Mouse (Mus musculus): Measurements from ENCODE around the gene Tmem184c. TPM values are rescaled to one million over a fixed set of nuclear protein-coding genes. Genes with fewer than 3 reads are reported as not detected.

Gene Tmem184c
- 10 to 100 TPM; 61.2 to 69.9 (median 65.1) TPM for total RNA-seq (2022)

DNA sequence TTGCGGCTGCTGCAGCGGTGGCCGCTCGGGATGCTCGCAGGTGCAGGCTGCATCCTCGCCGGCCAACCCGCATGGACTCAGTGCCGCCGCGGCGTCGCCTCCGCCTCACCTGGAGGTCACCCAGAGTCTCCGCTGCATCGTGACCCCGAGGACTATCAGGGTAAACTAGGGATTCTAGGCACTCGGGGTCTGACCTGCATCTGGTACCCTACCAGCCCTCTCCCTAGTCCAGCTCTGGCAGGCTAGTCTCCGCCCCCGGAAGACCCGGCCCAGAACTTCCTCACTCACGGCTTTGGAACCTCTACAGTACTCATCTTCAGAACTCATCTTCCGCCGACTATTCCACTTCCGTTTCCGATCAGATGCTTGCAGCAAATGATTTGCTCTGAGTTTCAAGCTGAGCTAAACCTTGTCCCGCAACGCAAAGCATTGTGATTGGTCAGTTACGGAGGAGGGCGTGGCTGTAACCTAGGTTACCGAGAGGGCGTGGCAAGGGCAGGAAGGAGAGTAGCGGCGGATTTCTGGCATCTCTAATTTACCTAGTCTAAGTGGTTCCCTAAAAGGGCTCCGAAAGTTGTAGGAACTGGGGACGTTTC lies at the start of gene Tmem184c:
Tmem184c (minus strand) TSS at position 325 of the 596 bp plus-strand sequence.
- DNase-seq (ENCODE audit: low spot score in 2 of 2): peak; percentile 97 to 99

GRCm38 (mm10) chr8:77659534-77660080 lies 49.1 kb upstream of the Tmem184c start:
- no peak for DNase-seq (ENCODE audit: low spot score in 2 of 2)

GRCm38 (mm10) chr8:77658356-77658755 lies 47.9 kb upstream of the Tmem184c start:
- no peak for DNase-seq (ENCODE audit: low spot score in 2 of 2)

DNA sequence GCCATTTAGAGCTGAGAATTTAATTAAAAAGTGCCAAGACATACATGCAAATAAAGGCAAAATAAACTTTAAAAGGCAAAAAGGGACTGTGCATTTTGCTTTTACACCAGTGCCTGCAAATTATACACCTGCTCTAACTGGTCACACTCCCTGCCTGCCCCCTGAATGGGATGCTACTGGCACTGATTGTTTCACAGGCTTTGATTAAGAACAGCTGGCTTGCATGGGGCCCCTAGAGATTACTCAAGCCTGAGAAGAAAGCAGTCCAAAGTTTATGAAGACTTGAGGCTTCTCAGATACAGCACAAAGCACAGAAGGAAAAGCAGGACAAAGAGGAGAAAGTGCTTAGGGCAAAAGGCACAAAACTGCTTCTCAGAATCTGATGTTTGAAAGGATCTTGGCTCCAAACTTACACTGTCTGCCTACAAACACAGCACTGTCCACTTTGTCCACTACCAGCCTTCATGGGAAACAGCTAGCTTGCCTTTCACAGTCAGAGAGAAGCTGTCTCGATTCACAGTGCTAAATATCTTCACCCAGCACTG lies 40.2 kb upstream of the Tmem184c start:
- DNase-seq (ENCODE audit: low spot score in 2 of 2): no peak

DNA sequence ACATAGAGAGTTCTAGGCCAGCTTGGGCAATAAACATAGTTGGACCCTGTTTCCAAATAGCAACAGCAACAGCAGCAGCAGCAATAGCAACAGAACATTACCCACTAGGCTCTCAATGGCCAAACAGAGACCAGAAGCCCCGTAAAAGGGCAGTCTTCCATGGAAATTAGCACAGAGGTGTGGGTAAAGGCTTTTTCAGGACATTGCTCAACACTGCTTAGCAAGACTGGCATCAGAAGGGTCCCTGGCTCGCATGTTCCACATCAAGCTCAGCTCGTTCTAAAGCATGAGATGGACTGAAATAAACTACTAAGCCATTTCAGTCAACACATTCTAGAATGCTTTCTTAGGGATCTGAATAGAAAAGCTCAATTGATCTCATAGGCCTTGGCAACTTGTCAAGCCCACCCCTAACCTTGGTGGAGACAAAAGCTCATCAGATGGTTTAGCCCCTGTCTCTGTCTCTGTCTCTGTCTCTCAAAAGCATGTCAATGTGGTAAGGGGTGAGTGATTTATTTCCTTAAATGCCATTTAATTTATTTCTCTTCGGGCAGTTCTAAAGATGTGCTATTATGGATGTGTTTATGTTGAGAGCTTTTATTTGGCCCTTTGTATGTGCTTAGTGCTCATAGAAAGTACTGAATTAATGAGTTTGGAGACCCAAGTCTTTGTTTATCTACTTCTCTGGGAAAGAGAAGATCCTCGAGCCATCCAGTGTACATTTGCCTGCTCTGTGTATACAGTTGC lies 29.8 kb upstream of the Tmem184c start:
- no peak for DNase-seq (ENCODE audit: low spot score in 2 of 2)

GRCm38 (mm10) chr8:77637593-77637992 lies 27.1 kb upstream of the Tmem184c start:
- DNase-seq (ENCODE audit: low spot score in 2 of 2): no peak

DNA sequence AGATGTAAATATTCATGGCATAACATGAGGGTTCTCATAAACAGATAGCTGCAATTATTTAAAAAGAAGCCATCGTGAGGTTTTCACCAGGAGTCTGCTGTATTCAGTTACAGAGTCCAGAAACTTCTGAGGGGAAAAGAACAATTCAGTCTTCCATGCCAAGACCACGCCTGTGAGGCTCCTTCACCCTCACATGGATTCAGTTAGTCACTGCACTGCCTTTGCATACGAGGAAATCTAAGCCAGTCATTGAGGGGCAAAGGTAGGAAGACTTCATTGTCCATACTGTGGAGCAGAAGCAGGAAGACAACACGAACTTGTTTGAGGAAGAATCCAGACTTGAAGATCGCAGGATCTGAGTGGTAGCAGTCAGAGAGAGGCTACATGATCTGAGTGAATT lies 23.5 kb upstream of the Tmem184c start:
- DNase-seq (ENCODE audit: low spot score in 2 of 2): no peak

GRCm38 (mm10) chr8:77633211-77633610 lies 22.7 kb upstream of the Tmem184c start:
- no peak for DNase-seq (ENCODE audit: low spot score in 2 of 2)

- no peak for DNase-seq (ENCODE audit: low spot score in 2 of 2)
Measured at GRCm38 (mm10) chr8:77630691-77631090, 20.2 kb upstream of the Tmem184c start.

DNA sequence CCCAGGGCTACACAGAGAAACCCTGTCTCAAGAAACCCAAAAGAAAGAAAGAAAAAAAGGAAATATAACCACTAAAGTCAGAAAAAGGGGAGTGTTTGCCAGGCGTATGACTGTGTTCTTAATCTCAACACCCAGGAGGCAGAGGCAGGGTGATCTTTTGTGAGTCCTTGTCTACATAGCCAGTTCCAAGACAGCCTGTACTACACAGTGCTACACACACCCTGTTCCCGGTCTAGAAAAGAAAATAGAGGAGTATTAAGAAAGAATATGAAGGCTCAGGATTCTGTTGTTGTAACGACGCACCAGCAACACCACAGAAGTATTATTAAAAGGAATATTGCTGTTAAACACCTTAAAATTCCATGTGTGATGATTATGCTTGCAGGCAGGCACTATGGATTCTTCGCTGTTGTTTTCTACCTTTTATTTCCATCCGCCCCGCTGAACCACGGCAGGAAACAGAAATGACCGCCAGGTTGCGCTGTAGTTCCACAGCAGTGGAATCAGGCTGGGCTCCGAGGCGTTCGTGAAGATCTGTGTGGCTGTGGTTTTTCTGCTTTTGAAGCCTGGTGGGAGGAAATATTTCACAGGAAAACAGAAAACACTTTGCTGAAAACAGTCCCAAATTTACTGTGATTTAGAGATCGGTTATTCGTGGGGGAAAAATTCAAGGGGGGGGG lies 19.5 kb upstream of the Tmem184c start:
- peak; percentile 35 to 73 for DNase-seq (ENCODE audit: low spot score in 2 of 2)

DNA sequence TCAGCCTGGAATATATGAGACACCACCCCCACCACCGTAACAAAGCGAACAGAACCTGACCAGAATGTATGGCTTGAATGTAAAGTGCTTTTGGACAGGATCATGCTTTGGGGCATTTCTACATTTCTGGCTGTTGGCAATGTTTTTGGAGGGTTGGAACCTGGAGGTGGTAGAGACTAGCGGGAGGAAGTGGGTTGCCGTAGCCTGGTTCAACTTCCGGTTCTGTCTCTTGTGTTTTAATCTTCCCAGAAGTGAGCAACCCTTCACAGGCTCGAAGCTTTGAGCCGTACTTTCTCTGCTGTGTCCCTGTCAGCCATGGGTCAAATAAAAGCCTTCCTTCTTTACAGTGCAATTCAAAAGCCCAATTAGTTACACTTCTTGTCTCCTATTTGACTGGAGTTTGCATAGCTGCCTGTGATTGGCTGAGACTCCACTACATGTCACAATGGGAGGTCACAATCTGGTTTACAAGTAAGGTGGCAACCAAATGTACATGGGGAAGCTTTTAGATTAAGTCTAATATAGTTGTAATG lies 13.2 kb upstream of the Tmem184c start:
- DNase-seq (ENCODE audit: low spot score in 2 of 2): no peak

- DNase-seq (ENCODE audit: low spot score in 2 of 2): no peak
Measured at GRCm38 (mm10) chr8:77617916-77618315, 7.4 kb upstream of the Tmem184c start.

- DNase-seq (ENCODE audit: low spot score in 2 of 2): no peak
Measured at GRCm38 (mm10) chr8:77609621-77610020, 877 bp downstream of the Tmem184c start.

- DNase-seq (ENCODE audit: low spot score in 2 of 2): no peak
Measured at GRCm38 (mm10) chr8:77584174-77584573, 26.3 kb downstream of the Tmem184c start.

- DNase-seq (ENCODE audit: low spot score in 2 of 2): no peak
Measured at GRCm38 (mm10) chr8:77577674-77578073, 32.8 kb downstream of the Tmem184c start.

DNA sequence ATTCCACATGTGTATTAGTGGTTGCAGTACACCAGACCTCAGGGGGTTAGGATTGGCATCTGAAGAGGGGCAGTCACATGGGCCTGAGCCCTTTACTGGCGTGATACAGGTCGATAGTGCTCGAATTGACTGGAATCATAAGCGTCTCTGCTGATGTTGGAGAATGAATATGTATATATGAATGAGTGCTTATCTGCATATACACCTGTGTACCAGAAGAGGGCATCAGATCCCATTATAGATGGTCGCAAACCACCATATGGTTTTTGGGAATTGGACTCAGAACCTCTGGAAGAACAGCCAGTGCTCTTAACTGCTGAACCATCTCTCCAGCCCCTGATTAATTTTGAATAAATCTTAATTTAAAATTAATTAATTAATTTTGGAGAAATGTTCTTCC lies 36.3 kb downstream of the Tmem184c start:
- DNase-seq (ENCODE audit: low spot score in 2 of 2): no peak

DNA sequence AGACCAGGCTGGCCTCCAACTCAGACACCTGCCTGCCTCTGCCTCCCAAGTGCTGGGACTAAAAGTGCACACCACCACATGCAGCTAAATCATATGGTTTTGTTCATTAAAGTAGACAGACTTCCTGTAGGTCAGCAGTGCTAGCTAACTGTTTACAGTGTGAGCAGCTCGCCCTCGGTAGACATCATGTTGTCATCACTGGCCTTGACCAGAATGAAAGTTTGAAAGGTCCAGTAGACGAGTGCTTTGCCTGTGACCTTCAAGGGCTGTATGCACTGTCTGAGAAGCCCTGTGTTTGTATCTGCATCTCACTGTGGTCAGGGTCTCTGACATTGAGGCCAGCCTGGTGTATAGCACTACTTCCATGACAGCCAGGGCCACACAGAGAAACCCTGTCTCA lies 49.1 kb downstream of the Tmem184c start:
- DNase-seq (ENCODE audit: low spot score in 2 of 2): no peak

- no peak for DNase-seq (ENCODE audit: low spot score in 2 of 2)
Measured at GRCm38 (mm10) chr8:77552491-77552890, 58.0 kb downstream of the Tmem184c start.

GRCm38 (mm10) chr8:77549881-77550580 lies 60.5 kb downstream of the Tmem184c start:
- no peak for DNase-seq (ENCODE audit: low spot score in 2 of 2)

DNA sequence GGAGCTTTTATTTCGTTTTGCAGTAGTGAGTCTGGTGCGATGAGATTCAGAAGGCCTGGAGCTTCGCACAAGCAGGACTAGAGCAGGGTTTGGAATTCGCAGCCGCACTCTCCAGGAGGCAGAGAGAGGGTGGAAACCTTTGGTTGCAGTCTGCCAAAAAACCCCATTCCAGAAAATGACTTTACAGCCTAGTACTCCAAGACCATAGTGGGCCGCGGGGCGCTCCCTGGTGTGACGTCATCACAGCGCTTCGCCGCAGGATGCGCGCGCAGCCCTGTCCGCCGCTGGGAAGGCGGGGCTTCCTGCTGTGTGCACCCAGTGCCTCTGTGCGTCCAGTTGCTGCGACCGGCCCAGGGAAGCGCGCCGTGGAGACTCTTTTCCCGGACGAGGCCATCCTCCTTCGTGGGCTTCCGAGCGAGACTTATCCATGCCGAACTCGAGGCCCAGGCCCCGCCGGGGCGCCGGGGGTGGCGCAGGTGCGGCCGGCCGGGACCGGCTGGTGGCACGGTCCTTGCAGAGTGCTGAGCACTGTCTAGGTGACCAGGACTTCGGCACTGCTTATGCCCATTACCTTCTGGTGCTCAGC lies 61.3 kb downstream of the Tmem184c start, which contains the start of gene Prmt9:
Prmt9 (plus strand) TSS at position 277 of the 586 bp plus-strand sequence.
- peak; percentile 87 to 88 for DNase-seq (ENCODE audit: low spot score in 2 of 2)

Data from left cerebral cortex, adult 8-10 months (tissue).